Comparison of ENCODE assay signal across 9 mouse cellular contexts in the genomic region with DNA sequence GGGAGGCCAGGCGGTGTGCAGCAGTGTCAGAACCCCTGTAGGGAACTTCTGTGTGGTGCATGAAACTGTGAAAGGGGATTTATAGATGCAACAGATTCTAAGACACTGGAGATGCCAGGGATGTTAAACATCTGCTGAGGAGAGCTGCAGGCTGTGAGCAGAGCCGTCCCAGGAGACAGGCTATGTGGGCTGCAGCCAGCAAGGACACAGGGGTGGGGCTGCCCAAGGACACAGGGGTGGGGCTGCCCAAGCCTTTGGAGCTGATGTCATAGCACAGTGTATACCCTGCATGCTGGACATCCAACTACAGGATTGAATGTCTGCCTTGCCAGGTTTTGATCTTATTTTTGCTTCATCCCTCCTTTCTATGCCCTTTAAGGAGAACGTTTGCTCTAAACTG.
DNase-seq lines count a peak whose midpoint lies in the region; ATAC-seq and TF ChIP-seq lines count a peak whose summit lies in the region.
"Had no signal": no experiment of that assay in that cellular context is flagged by ENCODE, and none has a peak within 500 bp of the region (broad histone marks: within the 10 kb centered on the region; RNA-seq: fewer than 3 reads in every experiment).

No protein-coding gene starts in this region.

- no peaks in the 10 kb centered on the region for H3K36me3 ChIP-seq in heart, adult 2 months (ENCODE audit: control insufficient read depth, insufficient read depth, low read length)
- H3K36me3 ChIP-seq in intestine, embryonic 15.5 days, result no peaks in the 10 kb centered on the region
- H3K36me3 ChIP-seq: embryonic facial prominence, embryonic 12.5 days had no signal

- intact Hi-C loops in heart, adult 2 months (cut with DNase I), result no loop called here

- H3K9me3 ChIP-seq in intestine, embryonic 15.5 days, result no peaks in the 10 kb centered on the region

- H3K4me2 ChIP-seq in intestine, embryonic 15.5 days (replicated peaks), result no peak overlapping the region
- H3K4me2 ChIP-seq: embryonic facial prominence, embryonic 12.5 days had no signal

- no peak for TF ChIP-seq CTCF in heart, adult 2 months (IDR thresholded peaks at IDR 0.05)

- H3K27ac ChIP-seq in heart, adult 2 months, result no peak overlapping the region
- no peak overlapping the region for H3K27ac ChIP-seq in intestine, embryonic 15.5 days
- H3K27ac ChIP-seq: embryonic facial prominence, embryonic 12.5 days had no signal

- ATAC-seq in intestine, embryonic 15.5 days, result peak; percentile 78

- TF ChIP-seq POLR2A in heart, adult 2 months (IDR thresholded peaks at IDR 0.05; ENCODE audit: insufficient read depth, low read depth, low read length), result no peak

- H3K79me2 ChIP-seq in heart, adult 2 months (replicated peaks; ENCODE audit: control insufficient read depth, insufficient read depth, low read length), result no peaks in the 10 kb centered on the region

- no peak overlapping the region for H3K9ac ChIP-seq in heart, adult 2 months (ENCODE audit: low read depth, low read length)
- no peak overlapping the region for H3K9ac ChIP-seq in intestine, embryonic 15.5 days
- H3K9ac ChIP-seq: embryonic facial prominence, embryonic 12.5 days had no signal

- TF ChIP-seq EP300 in heart, adult 2 months (IDR thresholded peaks at IDR 0.05; ENCODE audit: insufficient read depth, low read depth, low read length), result no peak

- WGBS in heart, adult 2 months, result 55% methylated on average over 3 of the region's 3 CpGs
- WGBS in intestine, embryonic 15.5 days, result 63% methylated on average over 3 of the region's 3 CpGs

- H3K4me1 ChIP-seq in heart, adult 2 months (ENCODE audit: control insufficient read depth, insufficient read depth, low read length), result no peaks in the 10 kb centered on the region
- peaks cover 3% of the 10 kb centered on the region for H3K4me1 ChIP-seq in intestine, embryonic 15.5 days (replicated peaks)
- H3K4me1 ChIP-seq: embryonic facial prominence, embryonic 12.5 days had no signal

- no peaks in the 10 kb centered on the region for H3K27me3 ChIP-seq in heart, adult 2 months (ENCODE audit: control insufficient read depth, insufficient read depth, low read length)
- no peaks in the 10 kb centered on the region for H3K27me3 ChIP-seq in intestine, embryonic 15.5 days (replicated peaks)
- H3K27me3 ChIP-seq: embryonic facial prominence, embryonic 12.5 days had no signal

- DNase-seq in heart, adult 2 months, result peak; percentile 33 to 45
- no peak for DNase-seq in heart, adult 8-10 months (ENCODE audit: low spot score)
- DNase-seq in ovary, adult 18-20 months (ENCODE audit: low spot score), result peak; percentile 69
- no peak for DNase-seq in ovary, postnatal 14 days (ENCODE audit: low spot score)
- no peak for DNase-seq in frontal cortex, postnatal 10 days (ENCODE audit: low spot score in 2 of 2)
- no peak for DNase-seq in spleen, postnatal 36 days (ENCODE audit: low spot score in 2 of 2)
- DNase-seq in adipocyte (ENCODE audit: low spot score), result no peak

- H3K4me3 ChIP-seq in heart, adult 2 months, result no peak overlapping the region
- no peak overlapping the region for H3K4me3 ChIP-seq in intestine, embryonic 15.5 days (replicated peaks)
- H3K4me3 ChIP-seq: embryonic facial prominence, embryonic 12.5 days had no signal

Comparison
In these comparisons a context has a peak if more than half of its experiments do, and no peak if none do; other contexts are left out.
1. DNase-seq: peak in heart, adult 2 months (2 of 2) and ovary, adult 18-20 months (single experiment); none in heart, adult 8-10 months (single experiment), ovary, postnatal 14 days (single experiment), frontal cortex, postnatal 10 days (0 of 2), spleen, postnatal 36 days (0 of 2) and adipocyte (single experiment).